Mouse (Mus musculus): ENCODE results near the gene Cacna2d3.

DNA sequence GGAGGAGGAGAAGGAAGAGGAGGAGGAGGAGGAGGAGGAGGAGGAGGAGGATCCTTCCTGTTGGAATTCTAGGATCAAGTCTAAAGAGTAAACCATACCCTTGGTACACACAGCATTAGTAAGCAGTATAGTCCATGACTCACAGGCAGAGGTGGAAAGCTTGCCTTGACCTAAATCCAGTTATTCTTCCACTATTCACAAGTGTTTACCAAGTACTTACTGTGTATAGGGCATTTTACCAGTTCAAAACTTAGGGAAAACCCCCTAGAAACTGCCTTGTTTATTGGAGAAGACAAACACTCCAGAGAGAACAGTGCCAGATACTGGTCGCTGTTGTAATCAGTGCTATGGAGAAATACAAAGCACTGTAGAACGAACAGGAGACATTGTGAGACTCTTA is 443.3 kb downstream of the Cacna2d3 start:
- no peak for TF ChIP-seq CTCF (conservative IDR thresholded peaks at IDR 0.05; ENCODE audit: insufficient read depth, insufficient read length, low read depth, low read length)
- no peak for TF ChIP-seq POLR2A (IDR thresholded peaks at IDR 0.05; ENCODE audit: low read depth, low read length)

All from kidney, adult 2 months (tissue).